Mouse (Mus musculus): ENCODE results near the gene Nfkbil1. TPM values are rescaled to one million over a fixed set of nuclear protein-coding genes. Genes with fewer than 3 reads are reported as not detected.

Nfkbil1 gene
- polyA plus RNA-seq, 1 experiment from 2014 or later: 10.8 TPM

DNA sequence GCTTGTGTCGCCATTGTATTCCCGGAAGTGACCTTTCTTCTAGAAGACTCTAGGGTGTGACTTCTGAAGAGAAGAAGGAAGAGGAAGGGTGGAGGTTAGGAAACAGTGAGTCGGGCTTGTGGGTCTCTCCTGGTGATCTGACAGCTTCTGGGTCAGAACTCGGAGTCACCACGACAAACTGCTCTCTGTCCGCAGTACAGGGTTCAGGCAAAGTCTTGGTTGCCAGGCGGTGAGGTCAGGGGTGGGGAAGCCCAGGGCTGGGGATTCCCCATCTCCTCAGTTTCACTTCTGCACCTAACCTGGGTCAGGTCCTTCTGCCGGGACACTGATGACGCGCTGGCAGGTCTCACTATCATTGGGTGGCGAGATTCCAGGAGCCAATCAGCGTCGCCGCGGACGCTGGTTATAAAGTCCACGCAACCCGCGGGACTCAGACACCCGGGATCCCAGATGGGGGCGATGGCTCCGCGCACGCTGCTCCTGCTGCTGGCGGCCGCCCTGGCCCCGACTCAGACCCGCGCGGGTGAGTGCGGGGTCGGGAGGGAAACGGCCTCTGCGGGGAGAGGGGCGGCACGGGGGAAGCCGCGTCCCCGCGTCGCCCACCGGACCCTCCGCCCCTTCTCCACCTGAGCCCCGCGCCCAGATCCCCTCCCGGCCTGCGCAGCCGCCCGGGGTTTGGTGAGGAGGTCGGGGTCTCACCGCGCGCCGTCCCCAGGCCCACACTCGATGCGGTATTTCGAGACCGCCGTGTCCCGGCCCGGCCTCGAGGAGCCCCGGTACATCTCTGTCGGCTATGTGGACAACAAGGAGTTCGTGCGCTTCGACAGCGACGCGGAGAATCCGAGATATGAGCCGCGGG is 27.3 kb upstream of the Nfkbil1 start, which contains the start of gene H2-D1:
Gene H2-D1, plus strand, starts transcription at position 67 of the 859 bp plus-strand sequence.
- peak; percentile 94 for ATAC-seq (ENCODE audit: low read depth)
- H3K9ac ChIP-seq: peak within 1 kb of the TSS; percentile 79
- H3K4me1 ChIP-seq (replicated peaks): peaks cover 10% of the 10 kb centered on the region
- no peaks in the 10 kb centered on the region for H3K36me3 ChIP-seq
- under 1% methylated on average over 72 of the region's 73 CpGs for WGBS
- peak within 1 kb of the TSS; percentile 66 for H3K4me3 ChIP-seq
- peaks cover 21% of the 10 kb centered on the region for H3K27me3 ChIP-seq
- peak within 1 kb of the TSS; percentile 81 for H3K4me2 ChIP-seq
- no peak within 1 kb of the TSS for H3K27ac ChIP-seq (replicated peaks)
- H3K9me3 ChIP-seq: no peaks in the 10 kb centered on the region

DNA sequence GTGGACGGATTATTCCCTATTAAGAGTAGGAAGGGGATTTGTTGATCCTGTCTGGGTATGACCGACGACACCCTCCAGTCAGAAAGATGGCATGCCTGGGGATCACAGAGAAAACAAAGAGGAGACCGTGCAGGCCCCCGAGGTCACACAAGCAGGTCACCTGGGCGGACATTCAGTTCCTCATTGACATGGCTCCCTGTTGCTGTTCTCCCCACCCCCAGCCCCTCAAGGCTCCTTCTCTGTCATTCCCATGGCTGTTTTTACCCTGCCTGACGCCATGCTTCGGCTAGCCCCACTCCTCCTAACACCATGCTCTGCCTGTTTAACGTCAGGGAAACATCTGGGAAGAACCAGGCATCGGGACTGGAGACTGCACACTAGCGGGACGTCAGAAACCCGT is 26.1 kb upstream of the Nfkbil1 start:
- Histone ChIP-seq H3K27me3 (peaks cover 21% of the 10 kb centered on the region), H3K9me3 (no peaks in the 10 kb centered on the region), H3K27ac (replicated peaks) (no peak overlapping the region), H3K4me1 (replicated peaks) (peaks cover 12% of the 10 kb centered on the region), H3K9ac (no peak overlapping the region), H3K36me3 (no peaks in the 10 kb centered on the region), H3K4me3 (no peak overlapping the region), H3K4me2 (no peak overlapping the region)
- ATAC-seq (ENCODE audit: low read depth): no peak
- WGBS: 79% methylated on average over 13 of the region's 13 CpGs

GRCm38 (mm10) chr17:35259621-35260020 is 24.0 kb upstream of the Nfkbil1 start:
- H3K27ac ChIP-seq (replicated peaks): no peak overlapping the region
- peaks cover 12% of the 10 kb centered on the region for H3K4me1 ChIP-seq (replicated peaks)
- H3K4me3 ChIP-seq: no peak overlapping the region
- H3K27me3 ChIP-seq: peaks cover 21% of the 10 kb centered on the region
- H3K4me2 ChIP-seq: no peak overlapping the region
- no peak for ATAC-seq (ENCODE audit: low read depth)
- peaks cover under 1% of the 10 kb centered on the region; the same call in 1 of the 2 replicates for H3K36me3 ChIP-seq
- no peaks in the 10 kb centered on the region for H3K9me3 ChIP-seq
- no peak overlapping the region for H3K9ac ChIP-seq
- 77% methylated on average over 4 of the region's 4 CpGs for WGBS

GRCm38 (mm10) chr17:35258492-35259478 is 23.2 kb upstream of the Nfkbil1 start:
- no peak for ATAC-seq (ENCODE audit: low read depth)
- Histone ChIP-seq H3K36me3 (peaks cover 9% of the 10 kb centered on the region), H3K27me3 (peaks cover 13% of the 10 kb centered on the region), H3K4me2 (no peak overlapping the region), H3K27ac (replicated peaks) (no peak overlapping the region), H3K9me3 (no peaks in the 10 kb centered on the region), H3K4me3 (no peak overlapping the region), H3K9ac (no peak overlapping the region), H3K4me1 (replicated peaks) (peaks cover 12% of the 10 kb centered on the region)
- 68% methylated on average over 13 of the region's 14 CpGs for WGBS

DNA sequence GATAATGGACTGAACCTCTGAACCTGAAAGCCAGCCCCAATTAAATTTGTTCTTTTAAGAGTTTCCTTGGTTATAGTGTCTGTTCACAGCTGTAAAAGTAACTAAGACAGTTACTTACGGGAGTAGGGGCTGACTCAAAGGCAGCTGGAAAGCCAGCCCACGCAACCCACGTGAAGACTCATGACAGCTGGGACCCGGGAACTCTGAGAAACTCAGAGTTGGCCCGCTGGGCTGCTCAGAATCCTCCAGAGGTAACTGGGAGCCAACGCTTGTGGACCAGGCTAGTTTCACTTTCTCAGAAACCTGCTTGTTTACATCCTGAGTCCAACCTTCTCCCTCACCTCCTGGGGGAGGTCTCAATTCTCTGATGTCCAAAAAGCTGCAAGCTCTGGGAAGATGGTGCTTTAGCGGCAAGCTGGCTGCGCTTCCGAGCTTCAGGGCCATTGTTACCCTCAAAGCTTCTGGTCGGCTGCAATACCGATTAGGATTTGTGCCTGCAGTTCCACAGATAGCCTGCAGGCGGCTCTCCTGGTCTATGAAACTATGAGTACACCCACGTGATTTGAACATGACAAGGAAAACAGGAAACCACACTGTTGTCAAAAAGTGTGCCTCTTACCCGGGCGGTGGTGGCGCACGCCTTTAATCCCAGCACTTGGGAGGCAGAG is 22.4 kb upstream of the Nfkbil1 start:
- Histone ChIP-seq H3K9me3 (no peaks in the 10 kb centered on the region), H3K9ac (peak overlapping the region; percentile 58; the same call in 1 of the 2 replicates), H3K36me3 (peaks cover 17% of the 10 kb centered on the region), H3K27ac (replicated peaks) (no peak overlapping the region), H3K4me2 (peak overlapping the region; percentile 45), H3K4me3 (peak overlapping the region; percentile 19), H3K27me3 (peaks cover 13% of the 10 kb centered on the region), H3K4me1 (replicated peaks) (peaks cover 9% of the 10 kb centered on the region)
- ATAC-seq (ENCODE audit: low read depth): no peak
- WGBS: 12% methylated on average over 17 of the region's 17 CpGs

GRCm38 (mm10) chr17:35257378-35257777 is 21.8 kb upstream of the Nfkbil1 start:
- Histone ChIP-seq H3K4me3 (no peak overlapping the region), H3K4me1 (replicated peaks) (peaks cover 5% of the 10 kb centered on the region), H3K27me3 (peaks cover 10% of the 10 kb centered on the region), H3K27ac (replicated peaks) (no peak overlapping the region), H3K9ac (no peak overlapping the region), H3K4me2 (no peak overlapping the region), H3K36me3 (peaks cover 23% of the 10 kb centered on the region), H3K9me3 (no peaks in the 10 kb centered on the region)
- WGBS: 86% methylated on average over 1 of the region's 1 CpGs
- ATAC-seq (ENCODE audit: low read depth): no peak

DNA sequence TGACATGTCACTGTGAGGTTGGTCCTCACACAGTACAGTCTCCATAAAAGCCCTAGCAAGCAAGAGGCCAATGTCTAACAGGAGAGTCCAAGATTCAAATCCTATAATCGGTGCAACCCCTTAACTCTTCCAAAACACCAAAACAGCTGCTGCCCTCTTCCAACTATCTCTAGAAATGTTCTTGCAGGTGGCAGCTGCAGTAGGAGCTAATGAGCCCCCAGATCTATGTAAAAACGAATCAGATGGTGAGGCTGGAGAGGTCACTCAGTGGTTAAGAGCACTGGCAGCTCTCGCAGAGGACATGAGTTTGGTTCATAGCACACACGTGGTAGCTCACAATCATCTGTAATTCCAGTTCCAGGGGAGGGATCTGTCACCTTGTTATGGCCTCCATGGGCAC is 20.1 kb upstream of the Nfkbil1 start:
- H3K27ac ChIP-seq (replicated peaks): no peak overlapping the region
- no peak overlapping the region for H3K4me3 ChIP-seq
- no peaks in the 10 kb centered on the region for H3K9me3 ChIP-seq
- ATAC-seq (ENCODE audit: low read depth): no peak
- WGBS: 63% methylated on average over 4 of the region's 4 CpGs
- H3K9ac ChIP-seq: no peak overlapping the region
- no peak overlapping the region for H3K4me2 ChIP-seq
- H3K36me3 ChIP-seq: peaks cover 38% of the 10 kb centered on the region
- H3K4me1 ChIP-seq (replicated peaks): peaks cover 4% of the 10 kb centered on the region
- H3K27me3 ChIP-seq: no peaks in the 10 kb centered on the region; the same call in 1 of the 2 replicates

DNA sequence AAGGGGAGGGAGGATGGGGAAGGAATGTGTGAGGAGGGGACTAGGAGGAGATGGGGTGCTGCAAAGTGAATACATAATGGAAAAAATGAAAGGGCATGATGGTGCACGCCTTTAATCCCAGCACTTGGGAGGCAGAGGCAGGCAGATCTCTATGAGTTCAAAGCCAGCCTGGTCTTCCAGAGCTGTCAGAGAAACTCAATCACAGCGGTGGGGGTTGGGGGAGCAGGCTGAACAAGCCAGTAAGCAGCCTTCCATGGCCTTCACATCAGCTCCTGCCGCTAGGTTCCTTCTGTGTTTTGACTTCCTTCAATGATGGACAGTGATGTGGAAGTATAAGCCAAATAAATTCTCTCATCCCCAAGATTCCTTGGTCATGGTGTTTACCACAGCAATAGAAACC is 19.7 kb upstream of the Nfkbil1 start:
- H3K4me2 ChIP-seq: no peak overlapping the region
- WGBS: 73% methylated on average over 3 of the region's 3 CpGs
- H3K4me3 ChIP-seq: no peak overlapping the region
- no peaks in the 10 kb centered on the region; the same call in 1 of the 2 replicates for H3K27me3 ChIP-seq
- no peak overlapping the region for H3K9ac ChIP-seq
- H3K36me3 ChIP-seq: peaks cover 42% of the 10 kb centered on the region
- peaks cover 4% of the 10 kb centered on the region for H3K4me1 ChIP-seq (replicated peaks)
- ATAC-seq (ENCODE audit: low read depth): no peak
- H3K9me3 ChIP-seq: no peaks in the 10 kb centered on the region
- H3K27ac ChIP-seq (replicated peaks): no peak overlapping the region

DNA sequence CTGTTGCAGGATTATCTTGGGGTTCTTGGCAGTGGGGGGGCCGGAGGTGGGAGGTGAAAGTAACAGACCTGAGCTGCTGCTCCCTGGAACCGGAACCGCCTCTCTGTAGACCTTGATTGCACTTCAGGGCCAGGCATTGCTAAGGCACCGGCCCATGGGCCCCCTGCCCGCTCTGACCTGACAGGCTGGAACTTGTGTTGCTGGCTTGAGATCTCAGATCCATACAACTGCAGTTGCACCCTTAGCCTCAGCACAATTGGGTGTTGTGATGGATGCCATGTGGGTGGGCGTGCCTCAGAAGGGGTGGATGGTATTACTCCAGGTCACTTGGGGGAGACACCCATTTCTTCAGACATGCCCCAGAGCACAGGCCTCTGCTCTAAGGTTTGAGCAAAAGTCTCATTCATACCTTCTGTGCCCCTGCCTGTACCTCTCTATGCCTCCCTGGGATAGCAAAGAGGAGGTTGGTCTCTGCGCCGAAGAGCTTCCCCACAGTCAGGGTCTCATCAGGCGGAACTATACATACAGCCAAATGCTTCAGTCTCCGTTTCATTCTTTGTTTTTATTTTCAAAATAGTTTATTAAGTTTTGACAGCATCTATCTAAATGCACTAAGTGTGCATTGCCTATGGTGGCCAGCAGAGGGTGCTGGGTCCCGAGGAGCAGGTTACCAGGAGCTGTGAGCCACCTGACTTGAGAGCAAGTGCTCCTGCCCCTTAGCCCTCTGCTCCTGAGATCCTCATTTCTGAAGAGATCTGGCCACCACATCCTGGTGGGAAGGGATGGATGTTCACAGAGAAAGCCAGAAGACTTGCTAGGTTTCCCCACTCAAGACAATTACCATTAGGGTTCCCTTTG is 18.9 kb upstream of the Nfkbil1 start:
- Histone ChIP-seq H3K27me3 (no peaks in the 10 kb centered on the region; the same call in 1 of the 2 replicates), H3K9me3 (no peaks in the 10 kb centered on the region), H3K4me3 (no peak overlapping the region), H3K4me1 (replicated peaks) (peaks cover 4% of the 10 kb centered on the region), H3K4me2 (no peak overlapping the region), H3K36me3 (peaks cover 50% of the 10 kb centered on the region), H3K27ac (replicated peaks) (no peak overlapping the region), H3K9ac (no peak overlapping the region)
- ATAC-seq (ENCODE audit: low read depth): peak; percentile 33
- WGBS: 58% methylated on average over 11 of the region's 11 CpGs

DNA sequence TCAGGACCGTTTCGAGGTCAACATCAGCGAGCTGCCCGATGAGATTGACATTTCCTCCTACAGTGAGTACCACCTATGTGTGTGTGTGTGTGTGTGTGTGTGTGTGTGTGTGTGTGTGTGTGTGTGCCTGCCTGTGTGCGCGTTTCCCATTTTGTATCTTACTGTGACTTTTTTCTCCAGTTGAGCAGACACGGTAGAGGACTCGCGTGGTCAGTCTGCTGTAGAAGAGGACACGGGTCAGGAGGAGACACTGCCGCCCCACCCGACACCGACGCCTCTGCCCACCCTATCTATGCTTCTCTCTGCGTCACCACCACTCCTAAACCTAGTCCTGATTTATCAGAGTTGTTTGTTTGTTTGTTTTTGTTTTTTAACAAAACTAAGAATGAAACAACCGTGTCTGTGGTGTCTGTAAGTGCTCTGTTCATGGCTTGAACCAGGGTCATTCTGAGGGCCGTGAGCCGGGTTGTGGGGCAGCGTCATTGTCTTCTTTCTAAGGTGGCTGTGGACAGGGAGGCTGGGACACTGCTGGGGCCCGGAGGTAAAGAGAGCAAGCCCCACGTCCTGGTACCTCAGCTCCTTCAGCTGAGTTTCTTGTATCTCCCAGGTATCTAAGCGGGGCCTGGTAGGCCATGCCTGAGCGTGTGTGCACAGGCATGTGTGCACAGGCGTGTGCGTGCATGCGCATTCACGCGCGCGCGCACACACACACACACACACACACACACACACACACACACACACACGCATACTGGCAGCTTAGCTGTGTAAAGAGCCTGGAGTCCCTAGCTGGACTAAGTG is 17.9 kb upstream of the Nfkbil1 start:
- H3K9me3 ChIP-seq: no peaks in the 10 kb centered on the region
- H3K4me1 ChIP-seq (replicated peaks): peaks cover 4% of the 10 kb centered on the region
- peaks cover 60% of the 10 kb centered on the region for H3K36me3 ChIP-seq
- no peaks in the 10 kb centered on the region for H3K27me3 ChIP-seq
- H3K4me2 ChIP-seq: no peak overlapping the region
- H3K4me3 ChIP-seq: no peak overlapping the region
- ATAC-seq (ENCODE audit: low read depth): peak; percentile 19
- H3K27ac ChIP-seq (replicated peaks): no peak overlapping the region
- H3K9ac ChIP-seq: no peak overlapping the region
- 87% methylated on average over 31 of the region's 32 CpGs for WGBS

Measured in neural tube, embryonic 13.5 days (tissue).